Mouse (Mus musculus) spleen, postnatal 0 days (tissue): ENCODE results near the gene Mvp. TPM values are rescaled to one million over a fixed set of nuclear protein-coding genes. Genes with fewer than 3 reads are reported as not detected.

Experiments used
- polyA plus RNA-seq: library from polyadenylated mRNA; unstranded; fragments of >200 nt; fragmentation: Nextera tagmentation; extraction: Ambion mirVana; gene quantifications from 2 replicates; pipeline ENCODE4 v1.2.1, GENCODE M21; 2015

Gene Mvp
- 13.4 and 15.9 TPM in 2 replicates for polyA plus RNA-seq

DNA sequence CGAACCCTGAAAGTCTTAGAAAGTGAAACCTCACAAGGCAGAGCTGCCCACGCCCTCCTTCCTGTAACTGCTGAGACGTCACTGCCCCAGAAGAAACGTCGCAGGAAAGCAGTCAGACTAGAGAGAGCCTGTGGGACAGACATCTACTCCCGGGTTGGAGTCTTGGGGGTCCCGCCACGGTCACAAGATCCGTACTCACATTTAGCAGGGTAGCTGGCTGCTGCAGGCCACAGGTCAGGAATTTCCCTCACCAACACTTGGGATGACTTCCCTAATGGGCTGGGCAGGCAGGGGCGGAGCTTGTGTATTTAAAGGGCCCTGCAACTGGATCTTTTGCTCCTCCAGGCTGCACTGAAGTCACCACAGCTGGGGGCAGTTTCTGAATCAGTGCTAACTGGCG is at the start of gene Mvp:
Gene Mvp, minus strand, starts transcription at position 302 of the 400 bp plus-strand sequence.

DNA sequence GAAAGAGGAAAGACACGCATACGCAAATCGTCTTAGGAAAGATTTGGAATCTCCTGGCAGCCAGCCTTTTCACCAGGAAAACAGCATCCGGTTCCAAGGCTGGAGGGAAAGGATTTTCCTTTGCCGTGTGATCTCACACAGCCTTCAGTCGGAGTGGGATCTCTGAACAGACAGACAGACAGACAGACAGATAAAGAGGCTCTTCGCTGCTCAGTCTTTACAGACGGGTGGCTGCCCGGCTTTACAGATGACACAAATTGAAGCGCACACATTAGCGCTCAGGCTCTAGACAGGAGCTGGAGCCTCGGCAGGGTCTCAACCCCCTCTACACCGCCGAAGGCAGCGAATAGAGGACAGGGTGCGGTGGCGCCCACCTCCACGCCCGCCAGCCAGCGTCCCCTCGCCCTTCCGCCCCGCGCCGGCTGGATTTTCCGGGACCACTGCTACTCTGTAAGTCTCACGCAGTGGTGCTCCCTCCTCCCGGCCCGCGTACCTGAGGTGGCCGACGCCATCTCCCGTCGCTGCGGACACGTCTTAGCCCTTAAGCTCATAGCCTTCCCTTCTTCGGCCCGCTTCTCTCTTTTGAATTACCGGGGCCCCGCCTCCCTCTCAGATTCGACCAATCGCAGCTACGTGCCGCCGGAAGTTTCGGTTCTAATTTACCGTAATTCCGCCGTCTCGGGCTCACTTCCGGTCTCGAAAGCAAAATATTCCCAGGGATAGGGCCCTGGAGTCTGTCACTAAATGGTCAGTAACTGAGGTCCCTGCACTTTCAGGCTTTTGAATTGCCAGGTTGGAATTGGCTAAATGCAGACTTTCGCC is 27.6 kb upstream of the Mvp start, which contains the start of gene Kif22:
Gene Kif22, minus strand, starts transcription at position 621 of the 822 bp plus-strand sequence.

DNA sequence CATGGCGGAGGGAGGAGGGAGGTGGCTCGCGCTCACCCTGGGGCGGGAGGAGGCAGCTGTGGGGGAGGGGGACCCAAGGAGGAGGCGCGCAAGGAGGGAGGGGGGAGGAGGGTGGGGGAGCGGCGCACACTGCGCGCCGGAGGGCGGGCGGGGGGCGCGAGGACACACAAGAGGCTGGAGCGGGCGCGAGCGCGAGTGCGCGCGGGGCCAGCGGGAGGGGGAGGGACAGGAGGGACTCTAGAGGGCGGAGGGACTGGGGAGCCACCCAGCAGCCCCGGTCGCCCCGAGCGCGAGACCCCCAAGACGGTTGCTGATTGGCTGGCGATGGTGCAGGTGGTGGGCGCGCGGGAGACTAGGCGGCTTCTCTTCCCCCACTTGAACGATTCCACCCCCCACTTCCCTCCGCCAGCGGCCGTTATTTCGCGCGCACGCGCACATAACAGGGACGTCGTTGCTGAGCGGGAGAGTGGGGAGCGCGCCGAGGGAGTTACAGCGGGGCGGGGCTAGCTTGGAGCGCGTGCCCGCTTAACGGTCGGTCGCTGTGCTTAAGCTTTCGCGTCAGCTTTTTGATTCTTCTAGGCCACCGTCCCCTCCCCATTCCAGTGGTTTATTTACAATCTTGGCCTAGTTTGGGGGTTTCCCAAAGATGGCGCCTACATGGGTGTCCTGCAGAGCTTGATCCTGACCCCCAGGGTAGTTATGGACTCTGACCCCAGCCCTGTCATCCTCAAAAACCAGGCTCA is 12.7 kb upstream of the Mvp start, which contains the start of gene Maz:
Gene Maz, minus strand, starts transcription at position 54 of the 743 bp plus-strand sequence.

DNA sequence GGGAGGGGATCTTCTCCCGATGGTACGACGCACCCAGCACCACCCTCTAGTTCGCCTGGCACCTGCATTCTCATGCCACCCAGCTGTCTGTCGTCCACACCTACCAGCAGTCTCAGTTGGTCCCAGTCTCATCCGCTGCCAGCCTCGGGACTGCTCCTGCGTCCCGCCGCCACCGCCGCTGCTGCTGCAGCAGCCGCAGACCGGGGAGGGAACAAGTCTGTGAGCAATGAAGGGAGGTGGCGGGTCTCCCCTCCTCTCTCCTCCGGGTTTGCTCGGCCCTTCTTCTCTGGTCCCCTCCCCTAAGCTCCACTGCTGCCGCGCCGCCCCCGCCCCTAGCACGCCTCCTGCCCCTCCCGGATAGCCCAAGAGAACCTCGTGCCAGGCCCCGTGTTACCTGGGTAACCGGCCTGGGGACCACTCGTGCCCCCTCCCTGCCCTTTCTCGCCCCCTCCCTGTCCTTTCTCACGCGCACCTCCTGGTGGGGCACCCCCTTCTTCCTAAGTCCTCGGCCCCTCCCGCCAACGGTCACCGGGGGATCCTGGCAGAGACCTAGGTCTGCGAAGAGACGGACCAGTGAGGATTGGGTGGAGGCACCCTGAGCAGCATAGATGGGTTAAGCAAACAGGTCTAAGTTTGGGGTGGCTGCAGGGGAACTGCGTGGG is 6.6 kb upstream of the Mvp start, which contains the start of the genes Gm42742 and Prrt2:
Gene Gm42742, minus strand, starts transcription at position 197 of the 662 bp plus-strand sequence.
Gene Prrt2, minus strand, starts transcription at position 311 of the 662 bp plus-strand sequence.

DNA sequence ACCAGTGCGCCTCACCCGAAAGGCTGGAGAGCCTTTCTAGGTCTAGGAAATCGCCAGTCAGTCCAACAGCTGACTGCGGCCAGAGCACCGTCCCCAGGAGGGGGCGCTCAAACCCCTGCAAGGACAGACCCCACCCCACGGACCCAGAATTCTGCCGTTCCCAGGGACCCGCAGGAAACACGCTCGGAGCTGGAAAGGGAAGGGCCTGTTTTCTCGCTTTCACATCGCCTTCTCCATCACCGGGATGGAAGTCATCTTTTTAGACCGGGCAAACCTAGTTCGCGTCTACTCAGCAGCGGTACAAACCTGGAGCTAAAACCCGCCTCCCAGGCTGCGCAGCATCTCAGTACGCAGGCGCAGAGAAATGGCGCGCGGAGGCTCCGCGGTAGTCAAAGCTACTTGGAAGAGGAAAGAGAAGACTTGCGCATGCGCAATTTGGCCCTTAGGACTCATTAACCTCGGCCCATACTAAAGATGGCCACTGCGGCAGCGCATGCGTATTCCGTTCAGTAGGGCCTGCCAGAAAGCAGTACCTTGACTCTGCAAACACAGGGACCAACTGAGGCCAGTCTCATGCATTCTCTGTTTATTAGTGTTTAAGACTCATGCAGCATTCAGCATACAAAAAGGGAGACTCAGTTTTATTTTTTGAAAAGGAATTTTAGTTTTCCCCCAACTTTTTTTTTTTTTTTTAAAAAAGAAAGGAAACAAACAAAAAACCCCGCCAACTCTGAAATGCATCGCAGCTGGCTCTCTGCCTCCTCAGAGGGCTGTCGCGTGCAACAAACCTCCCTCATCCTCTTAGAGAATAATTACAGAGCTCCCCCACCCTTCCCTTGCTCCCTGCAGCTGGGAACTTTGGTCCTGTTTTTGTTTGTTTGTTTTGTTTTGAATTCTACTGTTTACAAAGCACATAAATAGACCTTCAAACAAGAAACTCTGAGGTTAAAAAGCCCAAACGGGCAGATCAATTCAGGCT is 2.8 kb upstream of the Mvp start, which contains the start of gene Pagr1a:
Gene Pagr1a, minus strand, starts transcription at position 382 of the 979 bp plus-strand sequence.

DNA sequence TGATC is 1.9 kb upstream of the Mvp start, which contains the start of gene Pagr1b:
Gene Pagr1b, minus strand, starts transcription at position 4 of the 5 bp plus-strand sequence.

DNA sequence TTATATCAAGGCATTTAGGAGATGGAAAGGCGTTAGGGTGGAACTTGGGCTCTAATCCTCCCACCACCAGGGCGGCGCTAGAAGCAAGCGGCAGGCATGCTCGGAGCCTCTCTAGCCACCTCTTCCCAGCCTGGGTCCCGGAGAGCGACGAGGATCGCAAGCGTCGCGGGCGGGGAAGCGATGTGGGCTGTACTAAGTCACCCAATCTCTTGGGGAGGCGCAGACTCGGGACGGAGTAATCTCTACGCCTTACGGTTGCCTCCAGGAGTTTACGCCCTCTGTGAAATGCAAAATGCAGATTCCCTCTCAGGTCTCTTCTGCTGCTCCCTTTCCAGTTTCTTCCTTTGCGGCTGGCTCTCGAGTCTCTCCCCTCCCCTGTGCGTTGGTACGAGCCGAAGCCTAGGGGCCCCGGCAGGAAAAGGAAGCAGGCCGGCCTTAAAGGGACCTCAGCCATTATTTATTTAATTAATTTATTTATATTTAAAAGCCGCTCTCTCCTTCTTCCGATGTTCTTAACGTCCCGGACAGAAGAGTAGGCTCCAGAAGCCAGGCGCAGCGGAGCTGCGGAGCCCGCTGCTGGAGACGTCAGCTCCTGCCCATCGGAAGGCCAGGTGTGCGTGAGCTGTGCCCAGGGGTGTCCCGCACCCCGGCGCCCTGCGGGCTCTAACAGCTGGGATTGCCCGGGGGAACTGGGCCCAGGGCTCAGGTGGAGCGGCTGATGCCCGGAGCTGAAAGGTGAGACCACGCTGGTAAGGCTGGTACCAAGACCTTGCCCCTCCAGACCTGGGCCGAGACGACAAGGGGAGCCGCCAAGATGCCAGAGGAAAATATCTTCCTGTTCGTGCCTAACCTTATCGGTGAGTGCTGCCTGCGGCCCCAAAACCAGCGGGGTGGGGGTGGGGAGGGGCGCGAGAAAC is 38.2 kb downstream of the Mvp start, which contains the start of gene Cdiptos:
Gene Cdiptos, minus strand, starts transcription at position 149 of the 917 bp plus-strand sequence.

DNA sequence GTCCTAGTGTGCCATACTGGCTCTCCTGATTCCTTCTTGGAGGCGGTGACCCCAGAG is 38.7 kb downstream of the Mvp start, which contains the start of gene Cdipt:
Gene Cdipt, plus strand, starts transcription at position 22 of the 57 bp plus-strand sequence.

DNA sequence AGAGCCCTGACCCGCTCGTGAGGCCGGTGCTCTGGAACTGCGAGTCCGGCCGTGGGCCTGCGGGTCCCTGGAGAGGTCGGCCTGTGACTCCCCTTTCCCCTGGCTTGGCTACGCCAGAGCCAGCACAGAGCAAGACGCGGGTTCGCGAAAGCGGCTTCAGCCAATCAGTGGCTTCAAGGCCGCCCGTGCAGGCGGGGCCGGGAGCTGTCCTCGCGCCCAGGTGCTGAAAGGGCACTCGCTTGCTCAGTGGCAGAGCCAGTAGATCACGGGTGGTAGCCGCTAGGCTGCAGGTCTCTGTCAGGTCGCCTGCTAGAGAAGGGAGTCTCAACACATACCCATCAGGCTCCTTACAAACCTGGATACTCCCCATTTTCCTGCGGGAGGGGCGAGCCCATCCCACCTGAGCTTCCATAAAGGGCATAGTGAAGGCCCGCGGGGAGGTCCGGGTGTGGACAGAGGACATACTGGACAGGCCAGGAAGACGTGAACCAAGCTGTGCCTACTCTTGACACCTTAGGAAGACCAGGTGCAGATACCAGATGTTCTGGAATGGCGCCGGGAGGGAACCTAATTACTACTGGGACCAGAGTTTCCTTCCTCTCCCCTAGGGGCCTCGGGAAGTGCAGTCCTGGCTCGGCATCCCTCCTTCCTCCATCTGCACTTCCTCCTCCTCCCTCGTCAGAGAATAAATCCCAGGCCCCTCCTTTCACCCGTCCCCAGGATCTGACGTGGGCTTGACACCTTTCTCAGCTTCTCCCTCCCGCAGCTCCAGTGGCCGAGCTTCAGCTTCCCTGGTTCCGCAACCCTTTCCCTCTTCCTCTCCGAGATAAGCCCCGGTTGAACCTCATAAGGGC is 64.4 kb downstream of the Mvp start, which contains the start of gene Sez6l2:
Gene Sez6l2, plus strand, starts transcription at position 771 of the 854 bp plus-strand sequence.

DNA sequence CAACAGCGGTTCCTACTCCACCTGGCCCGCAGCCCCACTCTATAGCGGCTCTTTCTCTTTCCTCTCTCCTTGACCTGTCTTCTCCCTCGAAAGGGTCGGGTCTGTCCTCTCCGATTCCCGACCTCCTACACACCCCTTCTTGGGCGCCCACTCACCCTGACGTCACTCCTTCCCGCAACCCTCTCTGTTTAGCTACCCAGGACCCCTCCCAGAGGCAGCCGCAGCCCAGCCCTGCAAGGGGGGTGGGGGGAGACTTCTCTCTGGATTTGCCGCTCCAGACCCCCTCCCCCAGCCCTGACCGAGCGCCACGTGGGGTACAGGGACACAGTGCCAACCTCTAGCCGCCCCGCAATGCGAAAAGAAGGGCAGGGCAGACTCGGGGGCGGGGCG is 65.0 kb downstream of the Mvp start, which contains the start of gene Asphd1:
Gene Asphd1, minus strand, starts transcription at position 180 of the 390 bp plus-strand sequence.

Other genes with a start within 250 kb of the Mvp start
- 4.7 and 6.9 TPM in 2 replicates for gene Gdpd3, start 248.3 kb downstream of the Mvp start, polyA plus RNA-seq
- gene Ypel3, start 237.7 kb downstream of the Mvp start, polyA plus RNA-seq: 155 and 172 TPM in 2 replicates
- gene Tbx6, start 233.1 kb downstream of the Mvp start, polyA plus RNA-seq: 0.81 and 1.0 TPM in 2 replicates
- gene Ppp4c, start 222.1 kb downstream of the Mvp start, polyA plus RNA-seq: 134 and 141 TPM in 2 replicates
- gene Fam57b, start 217.0 kb downstream of the Mvp start, polyA plus RNA-seq: 0.16 TPM in 1 of 2 replicates, not detected in the other
- gene 4930451I11Rik, start 183.0 kb downstream of the Mvp start, polyA plus RNA-seq: not detected in 2 replicates
- not detected in 2 replicates for gene Doc2a, start 167.2 kb downstream of the Mvp start, polyA plus RNA-seq
- gene Hirip3, start 152.6 kb downstream of the Mvp start, polyA plus RNA-seq: 22.2 and 23.3 TPM in 2 replicates
- 54.5 and 56.4 TPM in 2 replicates for gene Ino80e, start 152.2 kb downstream of the Mvp start, polyA plus RNA-seq
- gene Taok2, start 129.9 kb downstream of the Mvp start, polyA plus RNA-seq: 16.8 and 21.7 TPM in 2 replicates
- 27.2 and 31.4 TPM in 2 replicates for gene Tmem219, start 91.7 kb downstream of the Mvp start, polyA plus RNA-seq
- gene Kctd13, start 85.7 kb downstream of the Mvp start, polyA plus RNA-seq: 9.0 and 9.3 TPM in 2 replicates
- gene Asphd1, start 65.0 kb downstream of the Mvp start, polyA plus RNA-seq: 0.12 TPM in 1 of 2 replicates, not detected in the other
- 0.34 and 0.40 TPM in 2 replicates for gene Sez6l2, start 64.1 kb downstream of the Mvp start, polyA plus RNA-seq
- 56.1 and 61.1 TPM in 2 replicates for gene Cdipt, start 38.7 kb downstream of the Mvp start, polyA plus RNA-seq
- 1.4 and 2.3 TPM in 2 replicates for gene Cdiptos, start 38.5 kb downstream of the Mvp start, polyA plus RNA-seq
- gene Pagr1b, start 1.9 kb upstream of the Mvp start, polyA plus RNA-seq: not detected in 2 replicates
- gene Pagr1a, start 2.7 kb upstream of the Mvp start, polyA plus RNA-seq: 32.5 and 43.1 TPM in 2 replicates
- gene Gm42742, start 6.5 kb upstream of the Mvp start, polyA plus RNA-seq: 3.7 and 10.6 TPM in 2 replicates
- gene Prrt2, start 6.6 kb upstream of the Mvp start, polyA plus RNA-seq: 0.55 and 0.86 TPM in 2 replicates
- gene Maz, start 12.4 kb upstream of the Mvp start, polyA plus RNA-seq: 47.2 and 48.3 TPM in 2 replicates
- gene Kif22, start 27.9 kb upstream of the Mvp start, polyA plus RNA-seq: 109 and 120 TPM in 2 replicates
- 10.1 and 23.2 TPM in 2 replicates for gene Zg16, start 72.7 kb upstream of the Mvp start, polyA plus RNA-seq
- 24.3 and 30.3 TPM in 2 replicates for gene AI467606, start 76.7 kb upstream of the Mvp start, polyA plus RNA-seq
- gene Qprt, start 107.6 kb upstream of the Mvp start, polyA plus RNA-seq: 1.4 and 1.5 TPM in 2 replicates
- 20.0 and 22.3 TPM in 2 replicates for gene Spn, start 123.2 kb upstream of the Mvp start, polyA plus RNA-seq
- gene Cd2bp2, start 181.4 kb upstream of the Mvp start, polyA plus RNA-seq: 27.7 and 29.2 TPM in 2 replicates
- 21.0 and 22.5 TPM in 2 replicates for gene Tbc1d10b, start 193.8 kb upstream of the Mvp start, polyA plus RNA-seq
- 34.1 and 37.7 TPM in 2 replicates for gene Mylpf, start 194.3 kb upstream of the Mvp start, polyA plus RNA-seq
- 10.2 and 11.5 TPM in 2 replicates for gene Zfp553, start 218.4 kb upstream of the Mvp start, polyA plus RNA-seq
- 44.4 and 49.3 TPM in 2 replicates for gene Sept1, start 218.5 kb upstream of the Mvp start, polyA plus RNA-seq
- 21.4 and 23.5 TPM in 2 replicates for gene Zfp771, start 229.7 kb upstream of the Mvp start, polyA plus RNA-seq
- 87.9 and 90.1 TPM in 2 replicates for gene Dctpp1, start 246.1 kb upstream of the Mvp start, polyA plus RNA-seq